Mouse (Mus musculus) intestine, postnatal 0 days (tissue): Measurements from ENCODE around the gene RPS10-NUDT3. TPM values are rescaled to one million over a fixed set of nuclear protein-coding genes. Genes with fewer than 3 reads are reported as not detected.

ENCODE experiments used
- ATAC-seq: fragments of 200-750 bp; cut with Nextera tagmentation; 2 replicates; pipeline ENCODE4 v1.8.0; 2017; ENCODE audit warnings: mild to moderate bottlenecking, moderate TSS enrichment, moderate library complexity
- H3K27ac ChIP-seq: fragments of 300-500 bp; sonication (generic); 2 replicates; pipeline ENCODE4 v1.5.1; 2014; ENCODE audit warnings: mild to moderate bottlenecking, low read depth, low read length, moderate library complexity
- H3K27me3 ChIP-seq: fragments of 300-500 bp; sonication (generic); replicated peaks from 2 replicates; pipeline ENCODE4 v1.6.1; 2014; ENCODE audit warnings: low read length, mixed read lengths; ENCODE audit not compliant: control insufficient read depth, insufficient read depth
- H3K36me3 ChIP-seq: fragments of 300-500 bp; sonication (generic); 2 replicates; pipeline ENCODE4 v1.6.1; 2014; ENCODE audit warnings: mild to moderate bottlenecking, moderate library complexity; ENCODE audit not compliant: control insufficient read depth, insufficient read depth
- H3K4me1 ChIP-seq: fragments of 300-500 bp; sonication (generic); replicated peaks from 2 replicates; pipeline ENCODE4 v1.6.1; 2014; ENCODE audit warnings: antibody characterized with exemption, low read length, mixed read lengths; ENCODE audit not compliant: control insufficient read depth, insufficient read depth
- H3K4me2 ChIP-seq: fragments of 300-500 bp; sonication (generic); replicated peaks from 2 replicates; pipeline ENCODE4 v1.6.1; 2014; ENCODE audit warnings: low read depth, mild to moderate bottlenecking, moderate library complexity
- H3K4me3 ChIP-seq: fragments of 300-500 bp; sonication (generic); 2 replicates; pipeline ENCODE4 v1.5.1; 2014; ENCODE audit warnings: low read depth, low read length
- H3K9ac ChIP-seq: fragments of 300-500 bp; sonication (generic); 2 replicates; pipeline ENCODE4 v1.6.1; 2014; ENCODE audit warnings: mild to moderate bottlenecking, low read depth, low read length
- H3K9me3 ChIP-seq: fragments of 300-500 bp; sonication (generic); 2 replicates; pipeline ENCODE4 v1.6.1; 2016; ENCODE audit warnings: mixed run types; ENCODE audit not compliant: control insufficient read depth
- CTCF ChIP-seq: sonication (generic); IDR thresholded peaks from 2 replicates; pipeline ENCODE4 v1.5.1; 2016; ENCODE audit warnings: low read depth, mild to moderate bottlenecking, control low read depth, antibody characterized with exemption, moderate library complexity
- WGBS: fragments of 180-500 bp; shearing (Covaris S2); extraction: QIAGEN DNeasy Blood & Tissue Kit; methylation state at CpG from one replicate; pipeline ENCODE4 v1.1.7; 2014; 5-methylcytosine and 5-hydroxymethylcytosine counted together
- polyA plus RNA-seq: library from polyadenylated mRNA; unstranded; fragments of >200 nt; fragmentation: Nextera tagmentation; extraction: Ambion mirVana; gene quantifications from 2 replicates; pipeline ENCODE4 v1.2.1, GENCODE M21; 2015

RPS10-NUDT3 gene
- polyA plus RNA-seq, 1 experiment from 2014 or later, result not detected

DNA sequence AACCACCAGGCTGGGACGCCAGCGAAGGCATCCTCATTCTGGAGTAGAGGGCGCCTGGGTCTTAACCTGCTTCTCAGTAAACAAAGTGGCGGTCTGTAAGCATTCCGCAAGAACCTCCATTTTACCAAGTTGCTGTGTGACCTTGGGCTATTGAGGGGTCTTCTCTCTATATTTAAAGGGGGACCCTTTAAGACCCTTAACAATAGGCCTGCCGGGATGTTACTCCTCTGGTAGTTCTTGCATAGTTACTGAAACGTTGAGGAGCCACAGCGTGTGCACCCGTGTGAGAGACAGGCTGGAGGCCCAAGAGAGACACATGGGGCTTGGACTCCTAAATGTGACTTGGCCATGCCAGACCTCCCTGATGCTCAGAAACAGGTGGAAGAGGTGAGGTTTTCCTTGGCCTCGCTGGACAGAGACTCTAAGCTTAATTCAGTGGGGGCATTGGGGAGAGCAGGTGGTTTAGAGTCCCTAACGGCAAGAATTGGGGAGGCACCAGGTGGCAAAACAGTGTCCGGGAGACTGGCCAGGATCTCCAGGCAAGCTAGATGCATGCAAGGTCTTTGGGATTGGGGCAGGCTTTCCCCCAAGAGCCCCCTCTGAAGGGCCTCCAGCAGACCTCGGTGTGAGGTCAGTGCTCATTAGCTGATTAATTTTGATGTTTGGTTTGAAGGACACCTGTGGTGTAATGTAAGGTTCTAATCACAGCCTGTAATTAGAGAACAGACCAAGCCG, 76.9 kb downstream of the RPS10-NUDT3 start:
- TF ChIP-seq CTCF, result no peak
- H3K4me1 ChIP-seq, result peaks cover 3% of the 10 kb centered on the region; the same call in 1 of the 2 replicates
- no peaks in the 10 kb centered on the region for H3K27me3 ChIP-seq
- peak overlapping the region; percentile 91 for H3K27ac ChIP-seq
- peak overlapping the region; percentile 81; the same call in 1 of the 2 replicates for H3K9ac ChIP-seq
- 12% methylated on average over 14 of the region's 14 CpGs for WGBS
- ATAC-seq, result no peak
- no peaks in the 10 kb centered on the region; the same call in 1 of the 2 replicates for H3K36me3 ChIP-seq
- no peaks in the 10 kb centered on the region for H3K9me3 ChIP-seq
- peak overlapping the region; percentile 80 for H3K4me3 ChIP-seq
- H3K4me2 ChIP-seq, result peak overlapping the region; percentile 93

DNA sequence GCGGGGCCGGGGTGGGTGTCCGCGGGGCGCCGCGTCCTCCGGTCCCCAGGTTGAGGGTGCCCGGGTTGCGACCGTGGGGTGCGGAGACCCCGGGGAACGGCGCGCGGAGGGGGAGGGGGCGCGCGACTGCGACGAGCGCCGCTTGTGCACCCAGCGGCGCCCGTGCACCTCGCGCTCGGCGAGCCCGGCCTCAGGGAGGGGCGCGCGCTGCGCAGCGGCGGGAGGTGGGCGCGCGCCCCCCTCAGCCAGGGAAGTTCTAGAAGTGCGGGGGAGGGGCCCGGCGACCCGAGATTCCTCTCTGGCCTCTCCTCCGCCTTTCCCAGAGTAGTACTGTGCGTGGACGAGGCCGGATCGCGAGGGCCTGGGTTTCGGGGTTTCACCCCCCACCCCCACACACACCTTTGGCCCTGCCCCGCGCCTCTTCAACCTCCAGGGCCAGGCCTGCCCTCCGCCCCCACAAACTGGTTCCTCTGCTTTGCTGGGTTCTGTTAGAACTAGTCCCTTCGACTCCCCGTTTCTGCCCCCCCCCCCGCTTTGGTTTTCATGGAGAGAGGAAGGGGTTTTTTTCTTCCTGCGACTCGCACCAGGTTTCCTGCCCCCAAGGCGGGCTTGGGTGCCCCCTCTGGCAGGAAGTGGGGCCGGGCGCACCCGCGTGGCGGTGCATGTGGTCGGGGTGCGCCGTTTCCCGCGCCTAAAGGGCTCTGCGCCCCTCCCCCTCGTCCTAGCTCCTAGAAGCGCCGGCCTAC, 77.7 kb downstream of the RPS10-NUDT3 start:
- no peaks in the 10 kb centered on the region for H3K9me3 ChIP-seq
- peak overlapping the region; percentile 93 for H3K4me2 ChIP-seq
- peak; percentile 35 for TF ChIP-seq CTCF
- no peaks in the 10 kb centered on the region; the same call in 1 of the 2 replicates for H3K36me3 ChIP-seq
- H3K27me3 ChIP-seq, result no peaks in the 10 kb centered on the region
- peak overlapping the region; percentile 81 for H3K9ac ChIP-seq
- H3K4me3 ChIP-seq, result peak overlapping the region; percentile 80
- H3K4me1 ChIP-seq, result peaks cover 3% of the 10 kb centered on the region; the same call in 1 of the 2 replicates
- ATAC-seq, result peak; percentile 12; the same call in 1 of the 2 replicates
- WGBS, result 1% methylated on average over 36 of the region's 75 CpGs
- H3K27ac ChIP-seq, result peak overlapping the region; percentile 91

DNA sequence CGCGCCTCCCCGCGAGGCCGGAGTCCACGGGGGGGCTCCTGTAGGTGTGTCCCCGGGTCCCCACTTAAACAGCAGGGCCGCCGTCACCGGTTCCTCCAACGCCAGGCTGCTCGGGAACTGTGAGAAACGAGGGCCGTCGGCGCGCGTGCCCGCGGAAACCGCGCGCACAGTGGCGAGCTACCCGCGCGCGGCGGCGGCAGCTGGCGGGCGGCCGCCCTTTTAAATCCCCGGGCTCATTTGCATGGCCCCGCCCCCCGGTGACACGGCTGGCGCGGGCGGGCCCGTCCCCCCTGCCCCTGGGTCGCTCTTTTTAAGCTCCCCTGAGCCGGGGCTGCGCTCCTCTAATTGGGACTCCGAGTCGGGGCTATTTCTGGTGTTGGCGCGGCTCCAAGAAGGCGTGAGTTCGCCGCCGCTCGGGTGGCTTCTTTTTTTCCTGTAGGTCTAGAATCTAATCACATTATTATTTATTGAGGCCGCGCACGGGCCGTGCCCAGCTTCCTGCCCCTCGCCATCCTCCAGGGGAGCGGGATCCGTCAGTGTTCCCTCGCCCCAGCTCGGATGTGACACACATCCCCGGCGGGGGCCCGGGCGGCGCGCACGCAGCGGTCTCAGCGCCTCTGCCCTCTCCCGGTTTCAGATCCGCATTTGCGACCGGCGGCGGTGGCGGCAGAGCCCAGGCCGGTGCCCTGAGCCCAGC, 78.6 kb downstream of the RPS10-NUDT3 start, which contains the start of gene Hmga1:
Hmga1 (plus strand) TSS at position 183 of the 697 bp plus-strand sequence.
- Histone ChIP-seq H3K9ac (peak within 1 kb of the TSS; percentile 81), H3K4me3 (peak within 1 kb of the TSS; percentile 80), H3K4me1 (0 out of 2 replicates have a peak, but pooled peaks cover 3% of the 10 kb centered on the region), H3K27ac (peak within 1 kb of the TSS; percentile 91), H3K36me3 (no peaks in the 10 kb centered on the region; the same call in 1 of the 2 replicates), H3K4me2 (peak within 1 kb of the TSS; percentile 93), H3K9me3 (no peaks in the 10 kb centered on the region), H3K27me3 (no peaks in the 10 kb centered on the region)
- peak; percentile 67 for ATAC-seq
- no peak for TF ChIP-seq CTCF
- under 1% methylated on average over 72 of the region's 79 CpGs for WGBS

DNA sequence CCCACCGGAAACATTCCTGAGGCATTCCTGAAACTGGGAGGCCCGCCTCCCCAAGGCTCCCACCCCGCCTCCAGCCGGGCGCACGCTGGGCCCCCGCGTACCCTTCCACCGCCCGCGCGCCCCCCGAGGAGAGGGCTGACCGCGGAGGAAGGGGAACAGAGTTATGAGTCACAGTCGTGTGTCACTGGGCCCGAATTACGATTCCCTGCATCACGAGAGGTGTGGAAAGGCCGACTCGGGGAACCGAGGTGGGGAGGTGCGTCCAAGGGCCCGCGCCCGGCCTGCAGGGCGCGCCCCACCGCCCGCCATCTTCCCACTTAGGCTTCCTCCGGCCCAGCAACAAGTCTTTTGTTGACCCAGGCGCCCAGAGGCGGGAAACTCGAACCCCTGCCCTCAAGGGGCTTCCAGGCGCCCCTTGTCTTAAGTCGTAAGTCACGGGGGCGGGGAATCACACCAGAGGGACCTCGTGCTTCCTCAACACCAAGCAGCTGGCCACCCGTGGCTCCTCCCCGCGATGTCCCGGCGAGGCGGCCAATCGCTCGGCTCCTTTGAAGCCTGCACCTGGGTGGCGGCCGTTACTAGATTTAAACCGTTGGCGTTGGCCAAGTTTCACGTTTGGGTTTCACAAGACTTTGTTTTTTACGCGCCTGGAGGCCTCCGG, 79.4 kb downstream of the RPS10-NUDT3 start:
- Histone ChIP-seq H3K27ac (peak overlapping the region; percentile 91), H3K27me3 (no peaks in the 10 kb centered on the region), H3K4me2 (peak overlapping the region; percentile 93), H3K4me1 (0 out of 2 replicates have a peak, but pooled peaks cover 3% of the 10 kb centered on the region), H3K9ac (peak overlapping the region; percentile 81), H3K4me3 (peak overlapping the region; percentile 80), H3K36me3 (no peaks in the 10 kb centered on the region; the same call in 1 of the 2 replicates), H3K9me3 (no peaks in the 10 kb centered on the region)
- TF ChIP-seq CTCF, result peak; percentile 26
- WGBS, result 0% methylated on average over 49 of the region's 55 CpGs
- ATAC-seq, result peak; percentile 75

DNA sequence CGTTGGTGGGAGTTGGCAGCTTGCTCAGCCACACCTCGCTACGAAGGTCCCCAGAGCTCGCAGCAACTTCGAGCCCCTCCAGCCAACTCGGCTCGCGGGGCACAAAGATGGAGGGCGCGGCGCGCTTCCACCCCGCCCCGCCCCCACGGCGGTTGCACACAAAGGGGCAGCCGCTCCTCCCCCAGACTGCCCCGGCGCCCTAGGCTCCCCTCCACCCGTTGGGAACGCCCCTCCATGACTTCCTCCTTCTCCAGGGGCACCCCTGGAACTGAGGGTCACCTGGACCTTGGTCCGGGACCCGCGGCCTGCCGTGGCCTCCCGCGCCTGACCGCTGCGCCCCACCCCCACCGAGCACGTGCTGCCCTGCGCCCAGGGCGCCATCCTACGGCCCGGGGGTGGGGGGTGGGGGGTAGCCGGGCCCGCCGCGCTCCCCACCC, 79.9 kb downstream of the RPS10-NUDT3 start:
- TF ChIP-seq CTCF, result no peak
- WGBS, result 4% methylated on average over 28 of the region's 39 CpGs
- H3K27ac ChIP-seq, result peak overlapping the region; percentile 91

More for the DNA sequence above, 79.9 kb downstream of the RPS10-NUDT3 start:
- Histone ChIP-seq H3K36me3 (no peaks in the 10 kb centered on the region; the same call in 1 of the 2 replicates), H3K27me3 (no peaks in the 10 kb centered on the region), H3K9ac (peak overlapping the region; percentile 81), H3K9me3 (no peaks in the 10 kb centered on the region), H3K4me3 (peak overlapping the region; percentile 80), H3K4me1 (0 out of 2 replicates have a peak, but pooled peaks cover 3% of the 10 kb centered on the region), H3K4me2 (peak overlapping the region; percentile 93)
- peak; percentile 19 for ATAC-seq
